Mouse (Mus musculus): ENCODE measurements around the gene Fam193a. TPM values are rescaled to one million over a fixed set of nuclear protein-coding genes. Genes with fewer than 3 reads are reported as not detected.

Fam193a gene
- polyA plus RNA-seq, 1 experiment: 40.2 TPM

- Histone ChIP-seq H3K9me3 (replicated peaks; ENCODE audit: control insufficient read depth, insufficient read depth, low read length, poor library complexity, severe bottlenecking) (no peaks in the 10 kb centered on the region), H3K27me3 (ENCODE audit: control insufficient read depth, insufficient read depth, low read length, poor library complexity, severe bottlenecking) (no peaks in the 10 kb centered on the region), H3K9ac (ENCODE audit: low read depth, poor library complexity, severe bottlenecking) (no peak overlapping the region), H3K36me3 (ENCODE audit: control insufficient read depth, insufficient read depth, low read length, poor library complexity, severe bottlenecking) (peaks cover 17% of the 10 kb centered on the region), H3K4me3 (ENCODE audit: low read depth, low read length) (no peak overlapping the region), H3K27ac (ENCODE audit: insufficient read depth, low read length) (no peak overlapping the region), H3K4me1 (ENCODE audit: control insufficient read depth, insufficient read depth, low read length) (no peaks in the 10 kb centered on the region)
- TF ChIP-seq EP300 (IDR thresholded peaks at IDR 0.05; ENCODE audit: insufficient read depth, low read depth, low read length) (no peak), POLR2A (IDR thresholded peaks at IDR 0.05; ENCODE audit: insufficient read depth, low read length) (no peak), CTCF (IDR thresholded peaks at IDR 0.05; ENCODE audit: low read depth, low read length) (no peak)
These were observed 96.9 kb downstream of the Fam193a start for GRCm38 (mm10) chr5:34466648-34467047.

DNA sequence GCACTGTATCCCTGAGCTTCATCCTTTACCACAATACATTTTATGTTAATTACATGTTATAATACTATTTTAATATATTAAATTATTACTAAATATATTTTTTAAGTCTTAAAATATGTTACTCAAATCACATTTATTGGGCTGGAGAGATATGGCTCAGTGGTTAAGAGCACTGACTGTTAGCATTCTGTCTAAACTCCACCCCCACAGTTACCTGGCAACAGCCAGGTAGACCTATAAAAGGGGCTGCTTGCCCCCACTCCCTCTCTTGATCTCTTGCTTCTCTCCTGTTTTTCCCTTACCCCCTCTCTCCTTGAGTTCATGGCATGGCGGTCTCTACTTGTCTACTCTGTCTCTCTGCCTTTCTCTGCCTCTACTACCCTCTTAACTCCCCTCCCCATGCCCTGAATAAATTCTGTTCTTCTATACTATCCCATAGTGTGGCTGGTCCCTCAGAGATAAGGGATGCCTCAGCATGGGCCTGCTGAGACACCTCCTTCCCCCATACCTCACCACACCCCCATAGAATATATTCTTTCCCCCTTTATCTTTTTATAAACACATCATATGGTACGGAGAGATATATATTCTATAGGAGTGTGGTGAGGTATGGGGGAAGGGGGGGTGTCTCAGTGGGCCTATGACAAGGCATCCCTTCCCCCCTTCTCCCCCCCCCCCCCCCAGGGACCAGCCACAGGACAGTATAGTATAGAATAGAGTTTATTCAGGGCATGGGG is 98.5 kb downstream of the Fam193a start:
- H3K27ac ChIP-seq (ENCODE audit: insufficient read depth, low read length): no peak overlapping the region
- no peak overlapping the region for H3K9ac ChIP-seq (ENCODE audit: low read depth, poor library complexity, severe bottlenecking)
- H3K4me3 ChIP-seq (ENCODE audit: low read depth, low read length): no peak overlapping the region
- no peak for TF ChIP-seq CTCF (IDR thresholded peaks at IDR 0.05; ENCODE audit: low read depth, low read length)
- no peak for TF ChIP-seq EP300 (IDR thresholded peaks at IDR 0.05; ENCODE audit: insufficient read depth, low read depth, low read length)
- TF ChIP-seq POLR2A (IDR thresholded peaks at IDR 0.05; ENCODE audit: insufficient read depth, low read length): no peak
- peaks cover 17% of the 10 kb centered on the region for H3K36me3 ChIP-seq (ENCODE audit: control insufficient read depth, insufficient read depth, low read length, poor library complexity, severe bottlenecking)
- no peaks in the 10 kb centered on the region for H3K4me1 ChIP-seq (ENCODE audit: control insufficient read depth, insufficient read depth, low read length)
- H3K27me3 ChIP-seq (ENCODE audit: control insufficient read depth, insufficient read depth, low read length, poor library complexity, severe bottlenecking): no peaks in the 10 kb centered on the region
- H3K9me3 ChIP-seq (replicated peaks; ENCODE audit: control insufficient read depth, insufficient read depth, low read length, poor library complexity, severe bottlenecking): no peaks in the 10 kb centered on the region

DNA sequence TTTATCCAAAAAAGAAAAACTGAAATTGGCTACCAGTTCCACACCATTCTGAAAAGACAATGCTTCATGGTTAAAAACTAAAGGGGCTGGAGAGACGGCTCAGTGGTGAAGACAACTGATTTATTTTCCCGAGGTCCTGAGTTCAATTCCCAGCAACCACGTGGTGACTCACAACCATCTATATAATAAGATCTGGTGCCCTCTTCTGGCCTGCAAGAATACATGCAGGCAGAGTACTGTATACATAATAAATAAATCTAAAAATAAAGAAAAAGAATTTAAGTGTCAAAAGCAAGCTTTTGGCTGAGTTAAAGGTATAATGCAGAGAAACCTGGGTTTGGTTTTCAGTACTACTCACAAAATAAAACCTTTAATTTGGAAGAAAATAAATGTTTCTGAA is 111.2 kb downstream of the Fam193a start:
- H3K4me3 ChIP-seq (ENCODE audit: low read depth, low read length): no peak overlapping the region
- H3K27me3 ChIP-seq (ENCODE audit: control insufficient read depth, insufficient read depth, low read length, poor library complexity, severe bottlenecking): no peaks in the 10 kb centered on the region
- H3K4me1 ChIP-seq (ENCODE audit: control insufficient read depth, insufficient read depth, low read length): no peaks in the 10 kb centered on the region
- TF ChIP-seq CTCF (IDR thresholded peaks at IDR 0.05; ENCODE audit: low read depth, low read length) (no peak), EP300 (IDR thresholded peaks at IDR 0.05; ENCODE audit: insufficient read depth, low read depth, low read length) (no peak), POLR2A (IDR thresholded peaks at IDR 0.05; ENCODE audit: insufficient read depth, low read length) (no peak)
- no peak overlapping the region for H3K27ac ChIP-seq (ENCODE audit: insufficient read depth, low read length)
- no peaks in the 10 kb centered on the region for H3K9me3 ChIP-seq (replicated peaks; ENCODE audit: control insufficient read depth, insufficient read depth, low read length, poor library complexity, severe bottlenecking)
- peaks cover 7% of the 10 kb centered on the region for H3K36me3 ChIP-seq (ENCODE audit: control insufficient read depth, insufficient read depth, low read length, poor library complexity, severe bottlenecking)
- H3K9ac ChIP-seq (ENCODE audit: low read depth, poor library complexity, severe bottlenecking): no peak overlapping the region

GRCm38 (mm10) chr5:34485731-34486130 is 116.0 kb downstream of the Fam193a start:
- no peaks in the 10 kb centered on the region for H3K9me3 ChIP-seq (replicated peaks; ENCODE audit: control insufficient read depth, insufficient read depth, low read length, poor library complexity, severe bottlenecking)
- no peaks in the 10 kb centered on the region for H3K36me3 ChIP-seq (ENCODE audit: control insufficient read depth, insufficient read depth, low read length, poor library complexity, severe bottlenecking)

DNA sequence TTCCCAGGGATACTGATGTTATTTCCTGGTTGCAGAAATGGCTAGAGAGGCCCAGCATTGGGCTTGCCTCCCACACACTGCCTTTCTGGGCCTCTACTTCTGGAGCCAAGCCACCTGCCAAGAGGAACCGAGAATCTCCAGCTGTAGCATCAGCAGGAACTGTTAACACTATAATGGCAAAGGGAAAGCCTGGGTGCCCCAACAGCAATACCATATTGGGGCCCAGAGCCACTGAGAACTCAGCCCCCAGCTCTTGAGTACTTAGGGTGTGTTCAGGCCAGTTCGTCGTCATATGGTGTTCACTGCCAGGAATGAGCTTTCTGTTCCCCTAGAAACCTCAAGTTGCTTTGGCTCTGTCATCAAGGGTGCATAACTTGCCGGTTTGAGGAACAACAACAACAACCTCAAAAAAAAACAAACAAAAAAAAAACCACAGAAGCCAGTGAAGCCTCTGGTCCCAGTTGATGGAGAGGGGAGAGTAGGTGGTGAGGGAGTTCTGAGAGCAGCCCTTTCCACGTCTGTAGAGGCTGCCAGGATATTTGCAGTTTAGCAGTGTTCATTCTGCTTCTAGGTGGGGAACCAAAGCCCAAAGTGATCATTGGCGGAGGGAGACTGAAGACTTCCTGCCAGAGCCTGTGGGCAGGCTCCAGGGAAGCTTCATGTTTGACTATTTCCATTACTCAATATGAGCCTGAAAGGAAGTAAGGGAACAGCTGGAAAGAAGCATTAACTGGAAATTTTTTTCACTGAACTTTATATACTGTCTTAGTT is 117.8 kb downstream of the Fam193a start:
- no peak for TF ChIP-seq POLR2A (IDR thresholded peaks at IDR 0.05; ENCODE audit: insufficient read depth, low read length)
- TF ChIP-seq EP300 (IDR thresholded peaks at IDR 0.05; ENCODE audit: insufficient read depth, low read depth, low read length): no peak
- H3K27me3 ChIP-seq (ENCODE audit: control insufficient read depth, insufficient read depth, low read length, poor library complexity, severe bottlenecking): no peaks in the 10 kb centered on the region
- no peak overlapping the region for H3K9ac ChIP-seq (ENCODE audit: low read depth, poor library complexity, severe bottlenecking)
- H3K27ac ChIP-seq (ENCODE audit: insufficient read depth, low read length): no peak overlapping the region
- H3K4me3 ChIP-seq (ENCODE audit: low read depth, low read length): no peak overlapping the region
- no peaks in the 10 kb centered on the region for H3K9me3 ChIP-seq (replicated peaks; ENCODE audit: control insufficient read depth, insufficient read depth, low read length, poor library complexity, severe bottlenecking)
- H3K4me1 ChIP-seq (ENCODE audit: control insufficient read depth, insufficient read depth, low read length): no peaks in the 10 kb centered on the region
- H3K36me3 ChIP-seq (ENCODE audit: control insufficient read depth, insufficient read depth, low read length, poor library complexity, severe bottlenecking): no peaks in the 10 kb centered on the region

More at GRCm38 (mm10) chr5:34485731-34486130, 116.0 kb downstream of the Fam193a start:
- no peak overlapping the region for H3K9ac ChIP-seq (ENCODE audit: low read depth, poor library complexity, severe bottlenecking)
- H3K4me1 ChIP-seq (ENCODE audit: control insufficient read depth, insufficient read depth, low read length): no peaks in the 10 kb centered on the region
- TF ChIP-seq CTCF (IDR thresholded peaks at IDR 0.05; ENCODE audit: low read depth, low read length) (no peak), POLR2A (IDR thresholded peaks at IDR 0.05; ENCODE audit: insufficient read depth, low read length) (no peak), EP300 (IDR thresholded peaks at IDR 0.05; ENCODE audit: insufficient read depth, low read depth, low read length) (no peak)
- no peak overlapping the region for H3K4me3 ChIP-seq (ENCODE audit: low read depth, low read length)
- no peak overlapping the region for H3K27ac ChIP-seq (ENCODE audit: insufficient read depth, low read length)
- no peaks in the 10 kb centered on the region for H3K27me3 ChIP-seq (ENCODE audit: control insufficient read depth, insufficient read depth, low read length, poor library complexity, severe bottlenecking)
